Mouse (Mus musculus): ENCODE measurements around the gene Fgl2.

Fgl2 gene

DNA sequence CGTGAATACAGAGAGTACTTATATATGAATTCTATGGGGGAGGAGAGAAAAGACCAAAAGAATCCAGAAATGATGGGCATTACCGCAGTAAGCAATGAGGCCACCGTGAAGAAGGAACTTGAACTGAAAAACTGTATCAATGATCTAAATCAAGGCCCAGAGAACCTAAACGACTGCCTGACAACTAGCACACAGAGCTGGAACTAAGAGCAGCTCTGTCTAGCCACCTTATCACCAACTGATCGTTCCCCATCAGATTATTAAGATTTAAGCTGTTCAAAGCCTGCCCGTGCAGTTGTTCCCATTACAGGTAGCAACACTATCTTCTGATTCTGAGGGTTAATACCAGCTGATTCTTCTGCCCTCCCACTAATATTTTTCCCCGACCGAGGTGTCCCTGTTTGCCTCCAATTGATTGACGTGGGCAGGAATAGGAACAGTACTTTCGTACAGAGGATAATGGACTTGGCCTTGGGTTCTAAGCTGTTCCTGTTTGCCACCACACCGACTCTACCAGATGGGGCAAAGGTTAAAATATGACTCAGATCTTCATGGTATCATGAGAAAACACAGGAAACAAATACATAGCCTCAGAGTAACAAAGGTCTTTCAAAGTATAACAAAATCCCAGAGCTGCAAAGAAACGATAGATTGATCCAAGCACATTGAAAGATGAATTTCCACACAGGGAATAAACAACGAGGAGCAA lies 12.0 kb downstream of the Fgl2 start:
- DNase-seq (ENCODE audit: low spot score in 2 of 2) = no peak

DNA sequence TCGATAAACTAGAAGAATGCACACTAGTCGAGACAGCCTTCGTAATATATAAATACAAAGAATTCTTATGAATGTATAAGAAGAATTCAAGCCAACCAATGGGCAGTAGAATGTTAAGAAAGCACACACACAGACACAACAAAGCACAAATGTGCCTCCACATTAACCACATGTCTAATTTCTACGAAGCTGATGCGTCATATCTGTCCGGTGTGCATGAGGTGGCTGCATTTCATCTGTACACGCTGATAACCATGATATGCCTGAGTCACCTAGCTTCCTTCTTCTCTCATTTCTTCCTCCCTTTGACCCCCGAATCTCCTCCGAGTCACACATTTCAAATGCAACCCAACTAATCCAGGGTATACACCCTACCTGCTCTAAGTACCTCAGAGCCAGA lies 12.5 kb downstream of the Fgl2 start:
- DNase-seq (ENCODE audit: low spot score in 2 of 2) = no peak

DNA sequence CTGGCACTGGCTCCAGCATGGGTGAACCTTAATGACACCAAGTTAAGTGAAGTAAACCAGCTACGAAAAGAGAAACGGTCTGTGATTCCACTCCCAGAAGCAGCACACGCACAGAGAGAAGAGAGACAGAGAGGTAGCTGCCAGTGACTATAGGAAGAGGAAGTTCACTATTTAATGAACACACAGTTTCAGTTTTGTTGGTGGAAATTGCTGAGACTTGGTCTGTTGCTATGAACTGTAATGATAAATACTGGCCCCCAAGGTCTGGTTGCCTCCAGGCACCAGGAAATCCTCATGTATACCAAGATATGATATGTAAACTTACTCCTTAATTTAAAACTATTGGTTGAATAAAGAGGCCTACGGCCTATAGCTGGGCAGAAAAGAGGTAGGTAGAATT lies 14.0 kb downstream of the Fgl2 start:
- DNase-seq (ENCODE audit: low spot score in 2 of 2) = no peak

DNA sequence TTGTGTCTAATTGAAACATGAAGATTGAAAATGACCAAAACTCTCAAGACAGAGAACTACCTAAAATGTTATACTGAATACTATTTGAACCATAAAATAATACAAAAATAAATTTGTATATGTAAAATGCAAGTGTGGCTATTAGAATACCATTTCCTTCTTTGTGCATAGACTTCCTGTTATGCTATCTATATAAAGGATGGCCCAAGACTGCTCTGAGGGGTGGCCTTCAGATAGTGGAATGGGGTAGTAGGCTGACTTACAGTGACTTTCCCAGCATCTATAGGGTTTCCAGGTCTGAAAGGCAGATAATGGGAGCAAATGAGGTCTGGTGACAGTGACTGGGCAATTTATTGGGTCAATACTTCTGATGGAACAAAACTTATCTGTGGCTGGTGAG lies 14.9 kb downstream of the Fgl2 start:
- DNase-seq (ENCODE audit: low spot score in 2 of 2) = no peak

DNA sequence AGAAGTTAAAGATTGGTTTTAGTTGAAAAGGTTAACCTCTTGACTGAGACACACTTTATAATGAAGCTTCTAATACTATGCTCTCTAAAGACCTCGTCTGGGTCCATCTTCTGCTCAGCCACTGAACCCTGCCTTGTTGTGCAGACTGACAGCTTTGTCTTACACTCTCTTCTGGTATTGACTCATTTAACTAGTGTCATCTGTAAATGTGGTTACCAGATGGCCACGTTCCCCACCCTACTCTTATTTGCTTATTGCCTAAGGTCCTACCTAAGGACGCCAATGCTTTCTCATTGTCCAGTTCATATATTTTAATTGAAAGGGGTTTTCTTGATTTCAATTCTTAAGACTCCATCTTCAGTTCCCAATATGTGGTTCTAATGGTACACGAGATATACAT lies 16.4 kb downstream of the Fgl2 start:
- no peak for DNase-seq (ENCODE audit: low spot score in 2 of 2)

DNA sequence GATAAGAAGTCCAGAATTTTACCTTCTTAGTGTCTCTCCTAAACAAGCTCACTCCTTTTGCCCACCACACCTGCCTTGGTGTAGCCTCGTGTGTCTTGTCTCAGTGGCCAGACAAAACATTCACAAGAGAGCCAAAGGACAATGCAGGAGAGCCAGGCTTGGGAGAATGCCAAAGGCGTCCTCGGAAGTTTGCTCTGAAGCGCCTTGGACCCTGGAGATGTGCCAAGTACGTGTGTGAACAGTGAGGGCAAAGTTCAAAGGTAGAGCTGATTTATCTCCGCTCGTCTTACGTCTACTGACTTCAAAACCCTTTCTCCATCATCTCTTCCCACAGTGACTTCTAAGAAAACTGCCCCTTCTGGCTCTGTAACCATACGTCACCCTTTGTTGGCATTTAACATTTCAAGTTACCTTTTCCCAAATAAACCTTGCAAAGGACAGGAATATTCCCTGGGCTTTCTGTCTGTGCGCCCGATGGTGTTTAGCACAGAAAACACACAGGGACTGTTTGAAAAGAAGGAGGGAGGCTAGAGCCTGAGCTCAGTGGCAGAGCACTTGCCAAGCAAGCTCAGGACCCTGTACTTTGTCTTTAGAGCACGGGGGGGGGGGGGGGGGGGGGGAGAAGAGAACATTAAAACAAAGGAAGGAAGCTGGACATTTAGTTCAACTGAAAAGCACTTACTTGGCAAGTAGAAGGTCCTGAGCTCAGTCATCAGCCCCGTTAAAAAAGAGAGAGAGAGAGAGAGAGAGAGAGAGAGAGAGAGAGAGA lies 19.4 kb downstream of the Fgl2 start:
- no peak for DNase-seq (ENCODE audit: low spot score in 2 of 2)

DNA sequence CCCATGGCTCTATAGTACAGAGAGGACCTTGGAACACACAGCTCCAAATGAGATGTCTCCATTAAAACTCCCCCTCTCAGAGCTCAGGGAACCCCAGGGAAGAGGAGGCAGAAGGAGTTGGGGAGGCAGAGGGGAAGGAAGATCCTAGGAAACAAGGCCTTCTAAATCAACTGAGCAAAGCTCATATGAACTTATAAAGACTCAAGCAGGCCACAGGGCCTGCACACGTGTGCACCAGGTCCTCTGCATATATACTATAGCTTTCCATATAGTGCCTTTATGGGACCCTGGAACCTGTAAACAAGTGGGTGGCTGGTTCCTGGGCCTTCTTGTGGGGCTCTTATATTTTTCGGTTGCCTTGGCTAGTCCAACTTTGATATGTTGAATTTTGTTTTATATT lies 22.1 kb downstream of the Fgl2 start:
- DNase-seq (ENCODE audit: low spot score in 2 of 2) = no peak

DNA sequence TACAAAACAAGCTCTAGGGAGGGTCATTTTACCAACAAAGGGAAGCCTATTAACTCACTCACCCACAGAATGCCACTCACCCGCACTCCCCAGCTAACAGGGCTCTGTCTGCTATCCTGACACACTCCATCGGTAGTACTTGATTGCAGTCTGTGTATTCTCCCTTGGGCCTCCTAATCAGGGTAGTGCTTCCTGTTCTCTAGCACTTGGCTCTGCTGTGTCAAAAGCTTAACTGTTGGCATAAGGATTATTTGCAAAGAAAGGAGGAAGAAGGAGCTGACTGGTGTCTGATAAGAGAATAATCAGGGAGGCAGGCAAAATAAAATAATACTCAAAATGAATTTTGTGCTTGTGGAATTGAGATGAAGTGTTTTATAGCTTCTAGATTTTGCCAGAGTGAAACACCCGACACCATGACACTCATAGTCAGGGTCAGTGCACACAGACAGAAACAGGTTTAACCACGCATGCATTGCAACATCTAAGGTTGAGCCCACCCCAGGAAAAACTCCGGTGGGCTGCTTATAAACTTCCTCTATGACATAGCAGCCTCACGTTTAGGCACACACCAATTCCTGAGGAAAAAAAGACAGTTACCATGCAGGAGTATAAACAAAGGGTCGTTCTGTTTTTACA lies 22.9 kb downstream of the Fgl2 start:
- DNase-seq (ENCODE audit: low spot score in 2 of 2) = no peak

DNA sequence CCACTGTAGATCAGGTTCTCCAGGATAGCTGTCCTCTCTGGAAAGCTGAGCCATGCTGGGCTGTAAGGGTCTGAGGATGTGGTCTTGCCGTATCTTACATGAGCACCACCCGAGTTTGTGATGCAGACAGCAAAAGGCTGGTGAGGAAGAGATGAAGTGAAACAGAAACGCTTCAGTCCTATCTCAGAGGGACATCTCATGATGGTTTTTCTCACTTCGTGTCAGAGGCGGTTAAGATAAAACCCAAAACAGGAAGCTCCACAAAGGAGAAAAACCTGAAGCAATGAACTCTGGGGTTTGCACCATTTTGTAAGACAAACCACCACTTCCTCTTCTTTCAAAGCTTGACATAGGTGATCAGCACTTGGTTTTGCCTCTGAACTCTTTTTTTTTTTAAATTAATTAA lies 38.8 kb downstream of the Fgl2 start:
- DNase-seq (ENCODE audit: low spot score in 2 of 2) = peak; percentile 26 to 33

DNA sequence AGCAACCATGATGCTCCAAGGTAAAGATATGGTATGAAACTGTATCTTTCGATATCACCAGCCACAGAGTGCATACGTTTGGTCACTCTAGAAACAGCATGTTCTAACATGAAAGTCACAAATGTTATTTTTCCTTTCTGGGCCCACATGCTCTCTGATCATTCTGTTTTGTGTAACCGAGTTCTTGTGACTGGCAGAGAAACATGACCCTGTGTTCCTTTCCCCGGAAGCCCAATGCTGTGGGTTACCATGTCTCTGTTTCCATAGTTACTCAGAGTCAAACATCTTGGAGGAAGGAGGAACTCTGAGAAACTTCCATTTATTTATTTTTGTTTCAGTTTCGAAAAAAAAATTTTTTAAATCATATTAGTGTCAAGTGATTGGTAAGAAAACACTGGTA lies 39.6 kb downstream of the Fgl2 start:
- DNase-seq (ENCODE audit: low spot score in 2 of 2) = no peak

DNA sequence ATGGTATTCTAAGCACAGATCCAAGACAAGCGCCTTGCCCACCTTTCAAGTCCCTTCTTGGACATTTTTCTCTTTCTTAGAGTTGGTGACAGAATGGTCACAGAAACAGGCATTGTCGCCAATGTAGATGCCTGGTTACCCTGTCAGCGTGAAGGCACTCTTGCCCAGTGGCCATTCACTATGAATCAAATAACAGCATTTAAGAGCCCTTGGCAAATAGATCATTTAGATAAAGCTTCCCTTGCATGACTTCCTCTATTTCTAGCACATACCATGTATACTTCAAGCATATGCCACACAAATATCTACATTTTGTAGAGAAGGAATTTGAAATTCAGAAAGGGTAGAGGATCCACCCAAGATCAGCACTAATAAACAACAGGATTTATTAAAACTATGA lies 40.9 kb downstream of the Fgl2 start:
- DNase-seq (ENCODE audit: low spot score in 2 of 2) = no peak

DNA sequence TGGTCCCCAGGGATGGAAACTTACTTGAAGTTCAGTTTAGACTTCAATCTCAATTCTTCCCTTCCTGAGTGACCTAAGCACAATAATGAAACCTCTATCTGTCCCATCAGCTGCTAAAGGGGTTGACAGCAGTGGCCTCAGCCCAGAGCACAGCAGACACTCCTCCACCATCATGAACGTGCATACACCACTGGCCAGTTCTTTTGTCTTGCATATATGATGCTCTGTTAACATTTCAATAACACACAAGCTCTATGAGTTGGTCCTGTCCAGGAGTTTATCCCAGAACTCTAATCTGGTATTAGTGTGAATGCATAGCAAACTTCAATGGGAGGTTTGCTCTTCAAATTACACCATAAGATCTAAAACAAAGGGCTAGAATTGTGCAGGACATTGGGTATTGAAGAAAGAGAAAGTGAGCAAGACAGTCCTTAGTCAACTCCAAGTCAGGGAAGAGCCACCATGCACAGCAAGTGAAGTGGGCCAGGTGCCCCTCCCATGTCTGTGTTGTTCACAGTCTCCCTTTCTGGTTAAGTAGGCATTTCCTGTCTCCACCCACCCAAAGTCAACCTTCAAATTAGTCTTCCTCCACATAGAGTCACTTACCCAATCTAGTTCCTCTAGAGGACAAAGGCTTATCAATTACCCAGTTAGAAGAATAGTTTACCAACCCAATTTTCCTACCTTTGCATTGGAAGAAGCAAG lies 41.8 kb downstream of the Fgl2 start:
- no peak for DNase-seq (ENCODE audit: low spot score in 2 of 2)

DNA sequence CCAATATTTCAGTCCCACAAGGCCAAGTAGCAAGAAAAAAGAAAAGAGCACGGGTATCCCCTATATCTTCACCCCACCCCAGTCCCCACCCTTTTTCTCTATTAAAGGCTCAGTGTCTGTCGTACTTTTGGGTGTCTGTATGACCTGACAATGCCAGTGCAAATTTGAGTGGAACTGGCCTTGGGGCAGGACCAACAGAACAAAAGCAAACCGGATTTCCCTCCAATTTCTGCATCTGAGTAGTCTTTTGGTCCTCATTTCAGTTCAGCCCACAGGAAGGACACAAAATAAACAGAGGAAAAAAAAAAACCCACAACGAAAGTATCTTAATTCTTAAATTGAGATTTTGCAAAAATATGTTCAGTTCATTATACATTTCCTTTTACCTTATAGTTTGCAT lies 46.2 kb downstream of the Fgl2 start:
- DNase-seq (ENCODE audit: low spot score in 2 of 2) = no peak

DNA sequence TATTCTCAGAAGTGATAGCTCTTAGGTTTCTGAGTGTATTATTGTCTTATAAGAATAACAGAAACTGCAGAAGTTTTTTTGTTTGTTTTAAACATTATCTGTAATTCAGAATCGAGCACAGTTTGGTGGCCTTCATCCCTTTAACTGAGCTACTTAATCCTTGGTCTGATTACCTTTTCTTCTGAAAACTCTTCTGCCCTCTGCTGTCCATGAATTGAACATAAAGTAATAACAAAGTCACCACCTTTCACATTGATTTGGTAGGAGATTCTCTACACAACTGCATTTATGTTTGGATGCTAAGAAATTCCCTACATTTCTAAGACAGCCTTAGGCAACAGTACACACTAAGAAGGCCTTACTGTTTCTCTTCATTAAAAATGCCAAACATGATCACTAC lies 48.2 kb downstream of the Fgl2 start:
- no peak for DNase-seq (ENCODE audit: low spot score in 2 of 2)

DNA sequence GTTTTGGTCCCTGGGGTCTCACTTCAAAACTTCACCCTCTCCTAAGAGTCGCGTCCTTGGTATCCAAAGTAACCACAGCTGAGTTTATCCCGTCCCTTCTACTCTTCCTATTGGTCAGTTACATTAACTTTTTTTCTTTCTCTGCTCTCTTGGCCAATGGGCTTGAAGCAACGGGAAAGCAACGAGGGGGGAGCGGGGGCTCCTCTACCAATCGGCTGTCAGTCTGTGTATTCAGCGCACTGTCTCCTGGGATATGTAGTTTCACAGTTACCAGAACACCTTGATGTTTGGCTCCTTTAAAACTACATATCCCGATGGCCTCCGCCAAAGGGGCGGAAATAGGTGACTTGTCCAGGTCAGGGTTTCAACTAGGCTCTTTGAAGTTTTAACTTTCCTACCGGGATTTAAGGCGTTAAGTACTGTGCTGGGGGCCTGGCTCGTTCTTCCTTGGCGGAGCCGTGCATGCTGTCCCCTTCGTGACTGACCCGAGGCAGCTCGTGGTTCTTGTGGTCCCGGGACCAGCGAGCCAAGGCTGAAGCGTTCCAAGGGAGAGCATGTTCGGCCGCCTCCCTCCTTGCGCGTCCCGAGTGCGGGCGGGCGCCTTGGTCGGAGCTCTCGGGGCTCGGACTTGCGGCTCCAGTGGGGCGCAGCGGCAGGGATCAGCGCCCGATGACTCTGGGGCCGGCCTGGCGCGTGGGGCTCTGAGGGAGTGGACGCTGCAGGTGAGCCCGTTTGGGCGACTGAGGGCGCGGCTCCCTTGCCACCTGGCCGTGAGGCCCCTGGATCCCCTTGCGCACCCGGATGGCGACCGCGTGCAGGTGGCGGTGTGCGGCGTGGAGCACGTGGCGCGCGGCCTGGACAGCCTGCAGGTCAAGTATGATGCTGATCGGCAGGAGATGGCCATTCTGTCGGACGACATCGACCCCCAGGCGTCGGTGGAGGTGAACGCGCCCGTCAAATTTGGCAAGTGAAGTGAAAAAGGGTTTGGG lies 52.5 kb downstream of the Fgl2 start, which contains the start of the genes Ccdc146 and Fam185a:
Ccdc146 (minus strand) TSS at position 64 of the 989 bp plus-strand sequence.
Fam185a (plus strand) TSS at position 345 of the 989 bp plus-strand sequence.
- peak; percentile 63 to 74 for DNase-seq (ENCODE audit: low spot score in 2 of 2)

DNA sequence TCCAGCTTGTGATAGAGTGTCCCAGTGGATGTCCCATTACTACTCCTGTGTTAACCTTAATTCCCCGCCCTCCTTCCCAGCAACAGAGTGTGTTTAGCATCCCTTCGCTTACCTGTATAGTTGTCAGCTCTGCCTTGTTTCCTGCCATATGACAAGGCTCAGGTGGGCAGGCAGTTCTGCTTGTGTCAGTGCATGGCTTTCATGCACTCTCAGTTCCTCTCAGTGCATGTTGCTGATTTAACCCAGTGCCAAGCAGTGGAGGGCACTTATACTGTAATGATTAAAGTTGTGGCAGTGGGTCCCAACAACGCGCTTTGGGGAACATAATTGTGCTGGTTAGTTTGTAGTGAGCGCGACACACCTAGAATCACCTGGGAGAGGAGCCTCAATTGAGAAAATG lies 54.2 kb downstream of the Fgl2 start:
- no peak for DNase-seq (ENCODE audit: low spot score in 2 of 2)

Data from spleen, postnatal 14 days (tissue).